Mouse (Mus musculus): ENCODE results near the gene Tmem109.

DNA sequence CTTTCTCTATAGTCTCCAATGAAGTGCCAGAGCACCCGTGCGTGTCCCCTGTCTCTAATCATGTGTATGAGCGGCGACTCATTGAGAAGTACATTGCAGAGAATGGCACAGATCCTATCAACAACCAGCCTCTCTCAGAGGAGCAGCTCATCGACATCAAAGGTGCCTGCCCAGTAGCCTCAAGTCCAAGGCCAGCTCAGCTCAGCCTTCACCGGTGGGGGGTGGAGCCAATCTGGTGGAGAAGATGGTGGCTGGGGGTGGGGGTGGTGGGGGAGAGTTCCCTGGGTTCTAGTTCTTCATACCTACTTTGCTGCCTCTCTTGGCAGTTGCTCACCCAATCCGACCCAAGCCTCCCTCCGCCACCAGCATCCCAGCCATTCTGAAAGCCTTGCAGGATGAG is 15.7 kb upstream of the Tmem109 start:
- no peak for TF ChIP-seq CTCF (conservative IDR thresholded peaks at IDR 0.05; ENCODE audit: low read length)
- no peak for TF ChIP-seq POU5F1 (IDR thresholded peaks at IDR 0.05; ENCODE audit: borderline replicate concordance, low read length)
- no peak for TF ChIP-seq NANOG (IDR thresholded peaks at IDR 0.05; ENCODE audit: borderline replicate concordance, low read length)

All from E14TG2a.4 (cell line).